Mouse (Mus musculus) heart, embryonic 11.5 days (tissue): Measurements from ENCODE around the gene Slc25a39. TPM values are rescaled to one million over a fixed set of nuclear protein-coding genes. Genes with fewer than 3 reads are reported as not detected.
"Not testable (repeated sequence)": the region's sequence is repeated elsewhere in the genome, so short reads cannot be mapped to it uniquely, and the experiment has no call there.

Source experiments
- ATAC-seq: fragments of 200-750 bp; cut with Nextera tagmentation; replicated peaks from 2 replicates; pipeline ENCODE4 v1.8.0; 2017; ENCODE audit warnings: moderate library complexity; ENCODE audit not compliant: insufficient number of reproducible peaks, low FRiP score, low TSS enrichment
- H3K27ac ChIP-seq: fragments of 300-500 bp; sonication (generic); 2 replicates; pipeline ENCODE4 v1.5.1; 2014; ENCODE audit warnings: mild to moderate bottlenecking, low read depth, low read length
- H3K27me3 ChIP-seq: fragments of 300-500 bp; sonication (generic); 2 replicates; pipeline ENCODE4 v1.6.1; 2014; ENCODE audit warnings: mild to moderate bottlenecking, low read length, mixed read lengths; ENCODE audit not compliant: control insufficient read depth, insufficient read depth
- H3K36me3 ChIP-seq: fragments of 300-500 bp; sonication (generic); 2 replicates; pipeline ENCODE4 v1.6.1; 2014; ENCODE audit warnings: mild to moderate bottlenecking, low read length, moderate library complexity, mixed read lengths; ENCODE audit not compliant: control insufficient read depth, insufficient read depth
- H3K4me1 ChIP-seq: fragments of 300-500 bp; sonication (generic); 2 replicates; pipeline ENCODE4 v1.6.1; 2014; ENCODE audit warnings: low read length; ENCODE audit not compliant: control insufficient read depth, insufficient read depth
- H3K4me2 ChIP-seq: fragments of 300-500 bp; sonication (generic); 2 replicates; pipeline ENCODE4 v1.6.1; 2014; ENCODE audit warnings: mild to moderate bottlenecking, moderate library complexity
- H3K4me3 ChIP-seq: fragments of 300-500 bp; sonication (generic); 2 replicates; pipeline ENCODE4 v1.5.1; 2014; ENCODE audit warnings: low read depth, low read length
- H3K9ac ChIP-seq: fragments of 300-500 bp; sonication (generic); 2 replicates; pipeline ENCODE4 v1.6.1; 2014; ENCODE audit warnings: mild to moderate bottlenecking, low read depth, low read length, moderate library complexity
- H3K9me3 ChIP-seq: fragments of 300-500 bp; sonication (generic); replicated peaks from 2 replicates; pipeline ENCODE4 v1.6.1; 2016; ENCODE audit warnings: low read length; ENCODE audit not compliant: control insufficient read depth
- WGBS: fragments of 180-500 bp; shearing (Covaris S2); extraction: QIAGEN DNeasy Blood & Tissue Kit; methylation state at CpG from one replicate; pipeline ENCODE4 v1.1.7; 2014; ENCODE audit not compliant: insufficient replicate concordance; 5-methylcytosine and 5-hydroxymethylcytosine counted together
- polyA plus RNA-seq: library from polyadenylated mRNA; unstranded; fragments of >200 nt; fragmentation: Nextera tagmentation; extraction: Ambion mirVana; gene quantifications from 2 replicates; pipeline ENCODE4 v1.2.1, GENCODE M21; 2014

Gene Slc25a39
- polyA plus RNA-seq, 1 experiment from 2014 or later, result 274 TPM

DNA sequence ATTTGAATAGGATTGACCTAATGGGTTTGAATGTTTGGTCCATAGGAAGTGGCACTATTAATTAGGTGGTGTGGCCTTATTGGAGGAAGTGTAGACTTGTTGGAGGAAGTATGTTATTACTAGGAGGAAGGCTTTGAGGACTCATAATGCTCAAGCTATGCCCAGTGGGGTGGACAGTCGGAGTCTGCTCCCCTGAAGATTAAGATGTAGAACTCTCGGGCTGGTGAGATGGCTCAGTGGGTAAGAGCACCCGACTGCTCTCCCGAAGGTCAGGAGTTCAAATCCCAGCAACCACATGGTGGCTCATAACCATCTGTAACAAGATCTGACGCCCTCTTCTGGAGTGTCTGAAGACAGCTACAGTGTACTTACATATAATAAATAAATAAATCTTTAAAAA is 18.3 kb downstream of the Slc25a39 start:
- H3K9me3 ChIP-seq, H3K4me2 ChIP-seq, H3K27me3 ChIP-seq, H3K36me3 ChIP-seq, H3K4me3 ChIP-seq, H3K9ac ChIP-seq, H3K4me1 ChIP-seq, H3K27ac ChIP-seq, ATAC-seq: not testable (repeated sequence)
- WGBS, result 85% methylated on average over 4 of the region's 5 CpGs

GRCm38 (mm10) chr11:102386121-102386520 is 21.6 kb downstream of the Slc25a39 start:
- Histone ChIP-seq H3K4me2 (no peak overlapping the region), H3K27ac (no peak overlapping the region), H3K4me1 (no peaks in the 10 kb centered on the region), H3K4me3 (no peak overlapping the region), H3K9me3 (no peaks in the 10 kb centered on the region), H3K9ac (no peak overlapping the region), H3K27me3 (no peaks in the 10 kb centered on the region), H3K36me3 (no peaks in the 10 kb centered on the region)
- WGBS, result 59% methylated on average over 5 of the region's 5 CpGs
- ATAC-seq, result no peak

DNA sequence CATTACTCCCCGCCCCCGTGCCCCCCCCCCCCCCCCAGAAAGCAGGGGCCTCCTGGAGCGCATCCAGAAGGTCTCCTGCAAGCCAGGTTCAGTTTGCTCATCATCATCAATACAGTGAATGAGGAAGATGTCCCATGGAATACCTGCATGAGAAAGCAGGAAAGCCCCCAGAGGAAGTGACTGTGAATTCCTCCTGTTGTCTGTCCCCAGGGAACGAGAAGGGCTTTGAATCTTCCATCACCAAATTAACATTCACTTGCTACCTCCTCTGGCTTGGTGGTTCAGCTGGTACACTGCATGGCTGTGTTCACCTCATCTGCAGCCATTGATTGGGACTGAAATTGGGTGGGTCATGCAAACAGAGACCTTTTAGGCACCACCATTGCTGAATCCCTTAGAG is 22.7 kb downstream of the Slc25a39 start:
- Histone ChIP-seq H3K9ac (no peak overlapping the region), H3K27me3 (no peaks in the 10 kb centered on the region), H3K4me2 (no peak overlapping the region), H3K36me3 (no peaks in the 10 kb centered on the region), H3K4me1 (no peaks in the 10 kb centered on the region), H3K4me3 (no peak overlapping the region), H3K27ac (no peak overlapping the region), H3K9me3 (no peaks in the 10 kb centered on the region)
- no peak for ATAC-seq
- WGBS, result 42% methylated on average over 4 of the region's 4 CpGs

DNA sequence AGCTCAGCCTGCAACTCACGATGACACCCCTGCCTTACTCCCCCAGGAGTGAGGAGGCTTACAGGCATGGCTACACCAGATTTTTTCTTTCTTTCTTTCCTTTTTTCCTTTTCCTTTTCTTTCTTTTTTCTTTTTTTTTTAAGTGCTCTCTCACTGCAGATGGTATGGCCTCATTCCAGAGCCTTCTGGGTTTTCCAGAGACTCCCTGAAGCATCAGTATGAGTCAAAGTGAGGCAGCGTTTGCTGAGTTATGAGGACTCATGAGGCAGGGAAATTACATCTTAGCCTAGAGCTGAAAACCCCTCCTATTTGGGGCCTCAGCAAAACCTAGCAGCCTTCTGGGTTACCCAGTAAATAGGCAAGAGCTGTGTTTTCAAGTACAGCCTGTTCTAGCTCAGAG is 23.3 kb downstream of the Slc25a39 start:
- Histone ChIP-seq H3K9me3 (no peaks in the 10 kb centered on the region), H3K4me2 (no peak overlapping the region), H3K36me3 (no peaks in the 10 kb centered on the region), H3K27me3 (no peaks in the 10 kb centered on the region), H3K27ac (no peak overlapping the region), H3K4me1 (no peaks in the 10 kb centered on the region), H3K4me3 (no peak overlapping the region), H3K9ac (no peak overlapping the region)
- WGBS, result 66% methylated on average over 2 of the region's 2 CpGs
- no peak for ATAC-seq

DNA sequence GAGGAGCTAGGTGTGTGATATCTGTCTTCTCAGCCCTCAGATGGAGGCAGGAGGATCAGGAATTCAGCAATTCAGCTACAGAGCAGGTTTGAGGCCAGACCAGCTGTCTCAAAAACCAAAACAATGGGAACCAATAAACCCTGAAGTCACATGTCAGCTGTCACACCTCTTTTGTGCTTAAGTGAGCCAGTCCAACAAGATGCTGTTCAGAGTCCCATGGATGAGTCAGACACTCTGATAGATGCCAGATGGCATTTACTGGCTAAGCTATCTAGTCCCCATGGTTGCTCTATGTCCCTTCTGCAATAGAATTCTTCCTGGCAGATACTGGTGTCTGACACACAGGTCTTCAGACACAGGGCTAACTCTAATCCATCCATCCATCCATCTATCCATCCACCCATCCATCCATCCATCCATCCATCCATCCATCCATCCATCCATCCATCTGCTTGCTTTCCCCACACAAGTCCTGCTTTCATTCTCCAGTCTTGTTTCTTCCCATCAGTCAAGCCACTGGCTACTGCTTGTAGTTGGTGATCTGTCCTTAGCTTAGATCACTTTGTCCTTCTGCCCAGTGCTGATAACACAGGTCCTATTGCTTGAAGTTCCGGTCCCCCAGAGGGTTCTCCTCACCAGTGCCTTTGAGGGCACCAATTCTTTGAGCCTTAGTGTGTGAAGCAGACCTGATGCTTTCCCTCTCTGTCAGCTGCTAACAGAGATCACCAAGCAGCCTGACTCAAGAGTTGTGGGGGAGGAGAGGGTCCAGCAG is 24.2 kb downstream of the Slc25a39 start:
- H3K9me3 ChIP-seq, result 0 out of 2 replicates have a peak, but pooled peaks cover 3% of the 10 kb centered on the region
- H3K4me3 ChIP-seq, result no peak overlapping the region
- 52% methylated on average over 1 of the region's 1 CpGs for WGBS
- H3K4me2 ChIP-seq, result no peak overlapping the region
- no peaks in the 10 kb centered on the region for H3K27me3 ChIP-seq
- H3K9ac ChIP-seq, result no peak overlapping the region
- ATAC-seq, result no peak
- no peaks in the 10 kb centered on the region for H3K36me3 ChIP-seq
- no peak overlapping the region for H3K27ac ChIP-seq
- H3K4me1 ChIP-seq, result no peaks in the 10 kb centered on the region

DNA sequence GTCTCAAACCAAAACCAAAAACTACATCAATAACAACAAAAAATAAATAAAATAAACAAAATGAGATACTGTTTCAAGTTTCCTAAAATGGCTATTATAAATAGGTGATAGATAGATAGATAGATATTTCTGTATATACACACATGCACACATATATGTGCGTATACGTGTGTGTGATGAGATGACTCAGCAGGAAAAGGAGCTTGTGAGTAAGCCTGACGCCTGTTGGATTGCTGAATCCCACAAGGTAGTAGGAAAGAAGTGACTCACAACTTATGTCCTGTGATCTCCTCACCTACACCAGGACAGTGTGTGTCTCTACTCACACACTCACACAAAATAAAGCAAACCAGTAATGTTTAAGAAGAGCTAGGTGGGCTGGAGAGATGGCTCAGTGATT is 25.0 kb downstream of the Slc25a39 start:
- WGBS, result 80% methylated on average over 3 of the region's 3 CpGs
- H3K4me2 ChIP-seq, result no peak overlapping the region
- H3K4me3 ChIP-seq, result no peak overlapping the region
- H3K9ac ChIP-seq, result no peak overlapping the region
- H3K9me3 ChIP-seq, result 0 out of 2 replicates have a peak, but pooled peaks cover 3% of the 10 kb centered on the region
- no peak overlapping the region for H3K27ac ChIP-seq
- no peaks in the 10 kb centered on the region for H3K27me3 ChIP-seq
- no peaks in the 10 kb centered on the region for H3K36me3 ChIP-seq
- no peak for ATAC-seq
- no peaks in the 10 kb centered on the region for H3K4me1 ChIP-seq

DNA sequence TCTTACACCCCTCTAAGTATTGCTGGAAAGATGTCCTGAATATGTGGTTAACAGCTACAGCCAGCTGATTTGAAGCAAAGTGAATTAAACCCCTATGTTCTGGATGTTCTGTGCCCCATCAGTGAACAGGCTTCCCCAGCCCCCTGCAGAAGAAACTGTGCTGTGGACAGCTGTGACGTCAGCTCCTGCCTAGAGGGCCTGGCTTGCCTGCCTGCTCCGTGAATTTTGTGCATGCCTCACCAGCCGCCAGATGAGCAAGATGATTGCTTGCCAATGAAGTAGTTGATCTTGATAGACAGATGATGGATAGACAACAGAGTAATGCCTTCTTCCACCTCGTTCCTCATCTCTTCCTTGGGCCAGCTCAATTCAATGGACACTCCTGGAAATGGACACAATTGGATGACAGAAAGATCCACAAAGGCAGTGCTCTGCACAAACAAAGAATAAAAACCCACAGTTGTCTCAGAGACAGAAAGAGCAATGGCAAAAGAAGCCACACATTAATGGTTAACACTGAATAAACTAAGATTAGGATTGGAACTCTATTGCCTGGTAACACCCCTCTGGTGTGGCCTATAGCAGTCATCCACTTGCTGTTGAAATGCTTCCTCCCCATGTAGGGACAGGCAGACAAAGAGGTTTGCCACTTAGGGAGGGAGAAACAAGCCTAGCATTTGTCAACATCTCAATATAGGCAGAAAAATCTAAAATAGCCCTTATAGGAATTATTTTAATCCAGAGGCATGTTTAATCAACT is 26.2 kb downstream of the Slc25a39 start:
- peaks cover 3% of the 10 kb centered on the region for H3K4me1 ChIP-seq
- WGBS, result 38% methylated on average over 4 of the region's 4 CpGs
- 0 out of 2 replicates have a peak, but pooled peaks cover 3% of the 10 kb centered on the region for H3K9me3 ChIP-seq
- no peak for ATAC-seq
- no peak overlapping the region for H3K27ac ChIP-seq
- H3K27me3 ChIP-seq, result no peaks in the 10 kb centered on the region
- H3K4me2 ChIP-seq, result no peak overlapping the region
- no peak overlapping the region for H3K4me3 ChIP-seq
- no peak overlapping the region for H3K9ac ChIP-seq
- no peaks in the 10 kb centered on the region for H3K36me3 ChIP-seq

DNA sequence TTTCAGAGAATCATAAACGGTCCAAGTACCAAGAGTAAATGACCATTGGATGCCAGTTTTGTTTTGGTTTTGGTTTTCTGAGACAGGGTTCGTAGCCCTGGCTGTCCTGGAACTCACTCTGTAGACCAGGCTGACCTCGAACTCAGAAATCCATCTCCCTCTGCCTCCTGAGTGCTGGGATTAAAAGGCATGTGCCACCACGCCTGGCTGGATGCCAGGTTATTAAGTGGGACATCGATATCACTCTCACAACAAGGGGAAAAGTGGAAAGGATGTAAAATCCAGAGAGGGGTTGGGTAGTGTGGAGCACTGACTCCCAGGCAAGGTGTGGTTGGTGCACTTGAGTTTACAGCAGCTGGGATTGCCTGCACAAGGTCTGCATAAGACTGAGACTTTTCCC is 27.7 kb downstream of the Slc25a39 start:
- Histone ChIP-seq H3K36me3 (no peaks in the 10 kb centered on the region), H3K4me2 (no peak overlapping the region), H3K9ac (no peak overlapping the region), H3K4me1 (peaks cover 17% of the 10 kb centered on the region), H3K27me3 (no peaks in the 10 kb centered on the region), H3K27ac (no peak overlapping the region), H3K9me3 (0 out of 2 replicates have a peak, but pooled peaks cover 3% of the 10 kb centered on the region), H3K4me3 (no peak overlapping the region)
- ATAC-seq, result no peak
- WGBS, result 79% methylated on average over 5 of the region's 5 CpGs
